Mouse (Mus musculus) cerebellum, adult 2 months (tissue): ENCODE measurements at regions not wholly inside any gene's neighbourhood (a gene's known extent, or its start where the extent isn't known, plus 50 kb on each side); places are given as distances from the start of the nearest gene placed in this dataset.

Source experiments
- DNase-seq, 2 experiments: peaks; one replicate each; pipeline ENCODE4 v3.0.0; 2021
- H3K27ac ChIP-seq: fragments of 200-500 bp; 2 replicates; pipeline ENCODE4 v1.5.1; 2012; ENCODE audit warnings: low read length, control low read depth, inconsistent platforms; ENCODE audit not compliant: insufficient read depth
- H3K27me3 ChIP-seq: fragments of 200-500 bp; 2 replicates; pipeline ENCODE4 v1.6.1; 2012; ENCODE audit warnings: inconsistent platforms, mild to moderate bottlenecking, low read length, moderate library complexity; ENCODE audit not compliant: control insufficient read depth, insufficient read depth
- H3K4me1 ChIP-seq: fragments of 200-500 bp; 2 replicates; pipeline ENCODE4 v1.6.1; 2011; ENCODE audit warnings: low read length; ENCODE audit not compliant: control insufficient read depth, insufficient read depth
- H3K4me3 ChIP-seq: fragments of 200-500 bp; replicated peaks from 2 replicates; pipeline ENCODE3; 2011; ENCODE audit warnings: mild to moderate bottlenecking, low read depth, low read length, control low read depth; ENCODE audit not compliant: insufficient read depth
- CTCF ChIP-seq: fragments of 200-500 bp; IDR thresholded peaks from 2 replicates; pipeline ENCODE4 v1.5.1; 2011; ENCODE audit warnings: low read depth, mild to moderate bottlenecking, control low read depth, low read length, moderate library complexity, borderline replicate concordance; ENCODE audit not compliant: insufficient read depth
- POLR2A ChIP-seq: fragments of 200-500 bp; IDR thresholded peaks from 2 replicates; pipeline ENCODE4 v1.6.1; 2011; ENCODE audit warnings: low read length, control low read depth, borderline replicate concordance; ENCODE audit not compliant: insufficient read depth
- WGBS: fragments of 180-500 bp; shearing (Covaris S2); methylation state at CpG from one replicate; pipeline ENCODE4 v1.1.7; 2018; 5-methylcytosine and 5-hydroxymethylcytosine counted together

GRCm38 (mm10) chr11:79881812-79882211 is 80.4 kb downstream of the Utp6 start:
- TF ChIP-seq CTCF: no peak
- DNase-seq: no peak
- Histone ChIP-seq H3K27me3 (no peaks in the 10 kb centered on the region), H3K4me3 (no peak overlapping the region), H3K27ac (no peak overlapping the region), H3K4me1 (no peaks in the 10 kb centered on the region)
- WGBS: 62% methylated on average over 4 of the region's 4 CpGs

- 78% methylated on average over 7 of the region's 7 CpGs for WGBS
- no peak for TF ChIP-seq POLR2A
- no peak for TF ChIP-seq CTCF
- no peaks in the 10 kb centered on the region for H3K4me1 ChIP-seq
These were observed 84.1 kb downstream of the Utp6 start for GRCm38 (mm10) chr11:79878091-79878490.

GRCm38 (mm10) chr11:79877184-79877745 is 84.9 kb downstream of the Utp6 start:
- Histone ChIP-seq H3K4me3 (no peak overlapping the region), H3K27ac (no peak overlapping the region), H3K27me3 (no peaks in the 10 kb centered on the region), H3K4me1 (no peaks in the 10 kb centered on the region)
- TF ChIP-seq CTCF: no peak
- no peak for TF ChIP-seq POLR2A
- WGBS: 63% methylated on average over 3 of the region's 3 CpGs
- DNase-seq: no peak

More at GRCm38 (mm10) chr11:79878091-79878490, 84.1 kb downstream of the Utp6 start:
- no peak overlapping the region for H3K27ac ChIP-seq
- no peak overlapping the region for H3K4me3 ChIP-seq
- no peak for DNase-seq
- H3K27me3 ChIP-seq: no peaks in the 10 kb centered on the region

GRCm38 (mm10) chr11:79871783-79872628 is 90.2 kb downstream of the Utp6 start:
- Histone ChIP-seq H3K27ac (no peak overlapping the region), H3K4me3 (no peak overlapping the region), H3K27me3 (no peaks in the 10 kb centered on the region), H3K4me1 (no peaks in the 10 kb centered on the region)
- no peak for TF ChIP-seq CTCF
- no peak for TF ChIP-seq POLR2A
- WGBS: 70% methylated on average over 10 of the region's 10 CpGs
- DNase-seq: peak in 1 of 2 experiments; percentile 6

- TF ChIP-seq POLR2A (no peak), CTCF (no peak)
- no peak overlapping the region for H3K4me3 ChIP-seq
- no peak for DNase-seq
These were observed 92.0 kb downstream of the Utp6 start for GRCm38 (mm10) chr11:79870189-79870588.

GRCm38 (mm10) chr11:79869009-79869408 is 93.2 kb downstream of the Utp6 start:
- Histone ChIP-seq H3K4me1 (no peaks in the 10 kb centered on the region), H3K27ac (no peak overlapping the region), H3K27me3 (no peaks in the 10 kb centered on the region), H3K4me3 (no peak overlapping the region)
- TF ChIP-seq CTCF: no peak
- no peak for TF ChIP-seq POLR2A
- no peak for DNase-seq
- 56% methylated on average over 5 of the region's 5 CpGs for WGBS

More at GRCm38 (mm10) chr11:79870189-79870588, 92.0 kb downstream of the Utp6 start:
- no peaks in the 10 kb centered on the region for H3K4me1 ChIP-seq
- no peaks in the 10 kb centered on the region for H3K27me3 ChIP-seq
- WGBS: 74% methylated on average over 5 of the region's 5 CpGs
- H3K27ac ChIP-seq: no peak overlapping the region

GRCm38 (mm10) chr11:79864836-79865235 is 97.4 kb downstream of the Utp6 start:
- TF ChIP-seq CTCF (no peak), POLR2A (no peak)
- H3K4me1 ChIP-seq: no peaks in the 10 kb centered on the region
- WGBS: 55% methylated on average over 5 of the region's 5 CpGs
- no peak overlapping the region for H3K27ac ChIP-seq
- no peak overlapping the region for H3K4me3 ChIP-seq
- DNase-seq: no peak
- H3K27me3 ChIP-seq: no peaks in the 10 kb centered on the region

GRCm38 (mm10) chr11:79863487-79864175 is 98.6 kb downstream of the Utp6 start:
- H3K27ac ChIP-seq: no peak overlapping the region
- 88% methylated on average over 14 of the region's 14 CpGs for WGBS
- no peak for DNase-seq
- H3K4me3 ChIP-seq: no peak overlapping the region
- H3K27me3 ChIP-seq: no peaks in the 10 kb centered on the region
- no peak for TF ChIP-seq CTCF
- no peak for TF ChIP-seq POLR2A
- no peaks in the 10 kb centered on the region for H3K4me1 ChIP-seq
